Mouse (Mus musculus) embryo, embryonic 9.5 days (tissue): ENCODE data around the gene Gnl3l.

ENCODE experiments used
- DNase-seq: peaks from one replicate; pipeline ENCODE4 v3.0.0-alpha.2; 2017; ENCODE audit errors: extremely low spot score

Gene Gnl3l

GRCm38 (mm10) chrX:151016938-151017877 is at the start of gene Gnl3l:
TSS of gene Gnl3l (minus strand) at chrX:151017322.
- peak; percentile 87 for DNase-seq

DNA sequence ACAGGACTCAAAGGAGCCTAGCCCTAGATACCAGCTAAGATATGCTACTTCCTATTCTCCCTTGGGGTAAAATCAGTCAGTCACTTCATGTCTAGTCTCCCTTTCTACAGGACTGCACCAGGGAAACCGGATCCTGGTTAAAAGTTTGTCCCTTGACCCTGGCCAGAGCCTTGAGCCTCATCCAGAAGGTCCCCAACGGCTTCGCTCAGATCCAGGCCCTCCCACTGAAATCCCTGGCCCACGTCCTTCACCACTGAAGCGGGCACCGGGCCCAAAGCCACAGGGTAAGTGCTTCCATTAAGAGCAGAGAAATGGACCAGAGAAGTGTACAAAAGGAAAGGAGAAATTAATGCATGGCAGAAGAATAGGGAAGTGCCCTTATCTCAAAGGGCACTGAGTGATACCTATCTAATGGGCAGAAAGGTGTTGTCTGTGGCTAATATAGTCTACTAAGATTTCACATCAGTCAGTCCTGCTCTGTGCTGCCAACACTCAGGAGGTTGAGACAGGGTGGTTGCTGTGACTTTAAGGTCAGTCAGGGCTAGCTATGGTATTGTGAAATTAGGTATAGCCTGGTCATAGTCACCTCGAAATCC is 49.0 kb upstream of the Gnl3l start:
- no peak for DNase-seq

DNA sequence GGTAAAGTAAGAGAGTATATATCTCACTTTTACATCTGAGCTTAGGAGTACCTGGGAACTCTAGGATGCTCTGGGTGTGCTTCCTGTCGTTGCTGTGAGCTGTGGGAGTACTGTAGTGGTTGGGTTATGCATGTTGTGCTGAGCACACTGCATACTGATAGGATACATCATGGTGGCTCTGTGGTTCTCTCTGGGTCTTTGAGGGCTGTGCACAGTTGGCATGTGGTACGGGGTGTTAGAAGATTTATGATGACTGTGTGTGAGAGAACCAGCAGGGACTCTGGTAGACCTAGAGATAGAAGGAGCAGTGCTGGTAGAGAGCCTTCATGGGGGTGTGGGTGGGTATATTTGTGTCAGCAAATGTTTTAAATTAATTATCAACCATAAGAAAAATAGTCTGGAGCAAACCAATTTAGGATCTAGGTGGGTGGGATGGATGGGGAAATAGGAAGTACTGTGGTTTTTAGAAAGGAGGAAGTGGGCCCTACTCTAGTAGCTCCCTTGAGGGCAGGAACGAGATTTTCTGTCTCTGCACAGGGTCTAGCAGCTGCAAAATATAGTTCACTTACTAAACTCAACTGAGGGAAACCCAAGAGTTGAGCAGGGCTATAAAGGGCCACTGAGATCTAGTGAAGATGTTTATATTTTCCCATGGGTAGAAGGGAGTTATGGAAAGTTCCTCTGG is 44.6 kb upstream of the Gnl3l start:
- no peak for DNase-seq

DNA sequence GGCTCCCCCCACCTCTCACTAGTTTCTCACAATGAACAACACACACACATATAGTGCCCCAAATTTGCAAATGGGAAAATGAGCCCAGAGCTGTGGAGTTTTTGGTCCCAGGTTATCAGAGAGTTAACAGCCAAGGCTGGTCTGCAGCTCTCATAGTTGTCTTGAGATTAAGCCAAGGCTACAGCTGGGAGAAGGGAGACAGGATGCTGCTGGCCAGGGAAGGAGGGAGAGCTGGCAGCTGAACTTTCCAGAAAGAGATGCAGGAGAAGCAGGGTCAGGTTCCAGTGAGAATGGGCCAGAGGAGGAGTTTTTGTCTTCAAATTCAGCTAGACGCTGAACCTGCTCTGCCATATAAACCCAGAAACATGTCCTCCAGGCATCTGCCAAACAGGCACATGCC is 42.2 kb upstream of the Gnl3l start:
- DNase-seq = no peak

DNA sequence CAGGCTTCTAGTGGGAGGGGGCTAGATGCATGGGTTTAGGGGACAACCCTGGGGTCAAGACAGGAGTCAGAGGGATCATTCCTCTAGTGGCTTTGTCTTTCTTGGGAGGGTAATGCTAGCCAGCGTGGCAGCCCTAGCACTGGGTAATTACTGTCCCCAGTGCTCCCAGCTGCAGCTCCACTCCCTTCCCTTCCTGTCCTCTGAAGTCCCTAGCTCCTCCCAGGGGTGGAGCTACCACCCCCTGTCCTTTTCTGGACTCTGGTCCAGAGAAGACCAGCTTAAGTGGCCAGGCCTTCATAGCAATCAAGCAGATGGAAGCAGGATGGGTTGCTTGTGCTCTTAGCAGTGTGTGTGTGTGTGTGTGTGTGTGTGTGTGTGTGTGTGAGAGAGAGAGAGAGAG is 38.4 kb upstream of the Gnl3l start:
- no peak for DNase-seq

DNA sequence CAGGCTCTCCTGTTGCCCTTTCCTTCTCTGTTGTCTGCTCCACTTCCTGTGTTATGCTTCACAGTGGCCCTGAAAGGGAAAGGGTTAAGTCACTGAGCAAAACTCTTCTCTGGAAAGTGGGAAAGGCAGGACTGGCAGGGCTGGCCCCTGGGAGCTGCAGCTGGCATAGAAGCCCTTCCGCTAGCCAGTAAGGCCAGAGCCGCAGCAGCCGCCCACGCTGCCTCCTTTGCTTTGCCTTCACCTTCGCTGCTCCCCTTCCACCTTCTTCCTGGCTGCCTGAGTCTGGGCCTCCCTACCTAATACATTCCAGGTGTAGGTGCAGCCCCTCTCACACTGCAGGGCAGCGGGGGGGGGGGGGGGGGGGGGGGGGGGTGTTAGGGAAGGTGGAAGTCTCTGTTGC is 37.4 kb upstream of the Gnl3l start:
- DNase-seq = no peak

- no peak for DNase-seq
Measured at GRCm38 (mm10) chrX:151050337-151050736, 33.2 kb upstream of the Gnl3l start.

GRCm38 (mm10) chrX:151049661-151050215 is 32.6 kb upstream of the Gnl3l start:
- DNase-seq = no peak

GRCm38 (mm10) chrX:151047431-151048058 is 30.4 kb upstream of the Gnl3l start:
- peak; percentile 25 for DNase-seq

GRCm38 (mm10) chrX:151046777-151047430 is 29.8 kb upstream of the Gnl3l start:
- DNase-seq = peak; percentile 81

- no peak for DNase-seq
Measured at GRCm38 (mm10) chrX:151046321-151046720, 29.2 kb upstream of the Gnl3l start.

- DNase-seq = no peak
Measured at GRCm38 (mm10) chrX:151045850-151046249, 28.7 kb upstream of the Gnl3l start, which contains the start of gene Fgd1. TSS of gene Fgd1 (plus strand) at chrX:151046150.

DNA sequence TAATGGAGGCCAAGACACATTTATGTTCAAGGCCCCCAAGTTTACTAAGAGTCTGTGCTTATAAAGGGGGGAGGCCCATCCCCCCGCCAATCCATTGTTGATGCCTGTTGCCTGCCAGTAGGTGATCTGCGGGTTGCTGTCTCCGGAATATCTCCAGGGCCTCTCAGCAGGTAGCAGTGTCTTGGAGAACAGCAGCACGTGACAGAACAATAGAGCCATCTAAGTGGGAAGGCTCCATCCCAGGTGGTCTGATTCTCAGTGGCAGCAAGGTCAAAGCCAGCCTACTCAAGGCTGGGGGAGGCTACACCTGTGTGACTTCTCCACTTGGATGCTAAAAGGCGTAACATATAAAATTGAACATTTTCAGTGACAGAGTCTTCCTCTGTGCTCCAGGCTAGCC is 24.1 kb upstream of the Gnl3l start:
- DNase-seq = no peak

DNA sequence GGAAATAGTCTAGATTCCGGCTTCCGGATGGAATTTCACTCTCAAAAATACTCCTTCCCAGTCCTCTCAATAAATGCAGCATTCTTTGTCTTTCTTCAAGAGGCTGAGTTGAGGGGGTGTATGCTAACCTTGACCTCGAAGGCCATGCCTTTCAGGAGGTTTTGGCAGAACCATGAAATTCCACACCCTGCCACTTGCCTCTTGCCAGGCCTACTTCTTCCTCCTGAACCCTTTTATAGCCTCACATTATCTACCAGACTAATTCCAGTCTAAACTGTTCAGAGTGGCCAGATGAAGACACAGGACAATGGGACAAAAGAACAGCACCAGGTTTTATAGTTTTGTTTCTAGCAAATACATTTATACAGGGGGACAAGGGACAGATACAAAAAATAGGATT is 14.3 kb upstream of the Gnl3l start:
- no peak for DNase-seq

DNA sequence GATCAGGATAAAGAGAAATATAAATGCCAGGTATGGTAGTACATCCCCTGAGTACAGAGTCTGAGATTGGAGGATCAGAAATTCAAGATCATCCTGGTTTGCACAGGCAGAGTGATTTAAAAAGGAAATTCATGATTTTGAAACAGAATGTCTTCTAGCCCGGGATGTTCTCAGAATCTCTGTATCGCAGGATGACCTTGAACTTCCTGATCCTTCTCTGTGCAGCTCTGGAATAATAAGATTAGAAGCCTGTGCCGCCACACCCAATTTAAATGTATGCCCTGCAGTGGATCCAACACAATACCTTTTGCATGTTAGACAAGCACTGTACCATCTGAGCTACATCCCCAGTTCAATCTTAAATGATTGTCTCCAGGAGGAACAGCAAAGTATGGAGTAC is 1.7 kb upstream of the Gnl3l start:
- DNase-seq = no peak

DNA sequence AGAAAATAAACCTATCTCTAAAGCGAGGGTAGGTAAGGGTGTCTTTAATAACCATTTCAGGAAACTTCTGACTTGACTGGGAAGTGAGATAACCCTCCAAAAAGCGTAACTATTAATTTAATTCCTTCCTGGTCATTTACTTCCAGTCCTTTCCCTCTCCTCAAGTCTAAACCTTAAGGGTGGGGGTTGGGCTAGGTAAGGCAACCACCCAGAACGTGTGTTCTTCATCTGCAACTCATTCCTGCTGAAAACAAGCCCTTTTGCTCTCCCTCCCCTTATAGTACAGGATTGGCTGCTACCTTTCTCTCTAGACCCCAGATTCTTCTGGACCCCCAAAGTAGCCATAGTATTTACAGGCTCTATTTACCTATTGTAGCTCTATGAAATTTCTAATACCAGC is 775 bp upstream of the Gnl3l start:
- DNase-seq = peak; percentile 20

DNA sequence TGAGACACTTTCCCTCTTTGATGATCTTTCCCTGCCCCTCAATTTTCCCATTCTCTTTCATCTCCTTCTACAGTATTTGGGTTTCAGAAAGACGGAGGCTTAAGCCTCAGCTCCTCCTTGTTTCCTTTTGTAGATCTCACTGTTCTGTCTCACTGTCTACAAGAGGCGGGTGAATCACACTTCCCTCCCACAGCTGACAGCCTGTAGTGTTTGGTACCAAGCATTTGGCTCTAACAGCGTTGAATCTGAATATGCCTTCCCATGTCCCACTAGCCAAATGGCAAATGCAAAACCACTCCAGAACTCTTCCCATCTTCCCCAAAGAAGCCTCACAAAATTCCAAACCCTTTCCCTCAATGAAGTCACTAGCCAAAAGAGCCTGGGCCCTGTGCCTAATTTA is 20.3 kb downstream of the Gnl3l start:
- no peak for DNase-seq

- DNase-seq = no peak
Measured at GRCm38 (mm10) chrX:150981621-150982020, 35.5 kb downstream of the Gnl3l start.

- DNase-seq = no peak
Measured at GRCm38 (mm10) chrX:150975424-150975823, 41.7 kb downstream of the Gnl3l start.

GRCm38 (mm10) chrX:150963027-150963426 is 54.1 kb downstream of the Gnl3l start:
- DNase-seq = no peak

GRCm38 (mm10) chrX:150960702-150961101 is 56.4 kb downstream of the Gnl3l start:
- no peak for DNase-seq
